Mouse (Mus musculus) small intestine, adult 2 months (tissue): ENCODE results near the gene Fam216b. TPM values are rescaled to one million over a fixed set of nuclear protein-coding genes. Genes with fewer than 3 reads are reported as not detected.

Source experiments
- H3K27ac ChIP-seq: fragments of 200-500 bp; 2 replicates; pipeline ENCODE4 v1.5.1; 2012; ENCODE audit warnings: low read depth, low read length, control low read depth, inconsistent platforms; ENCODE audit not compliant: insufficient read depth
- H3K27me3 ChIP-seq: fragments of 200-500 bp; 2 replicates; pipeline ENCODE4 v1.6.1; 2012; ENCODE audit warnings: mild to moderate bottlenecking, moderate library complexity, low read length, inconsistent platforms; ENCODE audit not compliant: control insufficient read depth, insufficient read depth
- H3K36me3 ChIP-seq: fragments of 200-500 bp; 2 replicates; pipeline ENCODE4 v1.6.1; 2012; ENCODE audit warnings: mild to moderate bottlenecking, low read length, control low read depth, inconsistent platforms; ENCODE audit not compliant: control insufficient read depth, insufficient read depth
- H3K4me1 ChIP-seq: fragments of 200-500 bp; 2 replicates; pipeline ENCODE4 v1.6.1; 2012; ENCODE audit warnings: low read length, inconsistent platforms, mixed read lengths; ENCODE audit not compliant: control insufficient read depth, insufficient read depth, insufficient read length
- H3K4me3 ChIP-seq: fragments of 200-500 bp; 2 replicates; pipeline ENCODE4 v1.5.1; 2012; ENCODE audit warnings: low read depth, mild to moderate bottlenecking, control low read depth, inconsistent platforms, low read length, moderate library complexity
- CTCF ChIP-seq: fragments of 200-500 bp; IDR thresholded peaks from 2 replicates; pipeline ENCODE4 v1.5.1; 2012; ENCODE audit warnings: low read depth, mild to moderate bottlenecking, control low read depth, inconsistent platforms, low read length, moderate library complexity, mixed read lengths; ENCODE audit not compliant: insufficient replicate concordance, insufficient read length; ENCODE audit errors: extremely low read depth
- POLR2A ChIP-seq: fragments of 200-500 bp; IDR thresholded peaks from 2 replicates; pipeline ENCODE4 v1.6.1; 2012; ENCODE audit warnings: low read depth, mild to moderate bottlenecking, control low read depth, inconsistent platforms, low read length, moderate library complexity
- WGBS: fragments of 180-500 bp; shearing (Covaris S2); methylation state at CpG from one replicate; pipeline ENCODE4 v1.1.7; 2018; 5-methylcytosine and 5-hydroxymethylcytosine counted together
- polyA plus RNA-seq: library from polyadenylated mRNA; depleted of rRNA; stranded (reverse); fragments of >200 nt; gene quantifications from 2 replicates; pipeline ENCODE4 v1.2.3, GENCODE M21; 2012

The Fam216b gene
- polyA plus RNA-seq, 1 experiment = not detected

GRCm38 (mm10) chr14:78065938-78066710 is 22.7 kb downstream of the Fam216b start:
- TF ChIP-seq CTCF (no peak), POLR2A (no peak)
- H3K27me3 ChIP-seq = no peaks in the 10 kb centered on the region
- H3K36me3 ChIP-seq = no peaks in the 10 kb centered on the region
- no peaks in the 10 kb centered on the region for H3K4me1 ChIP-seq
- H3K27ac ChIP-seq = no peak overlapping the region
- H3K4me3 ChIP-seq = no peak overlapping the region
- 77% methylated on average over 9 of the region's 9 CpGs for WGBS

- Histone ChIP-seq H3K4me3 (no peak overlapping the region), H3K27ac (no peak overlapping the region), H3K36me3 (no peaks in the 10 kb centered on the region), H3K27me3 (no peaks in the 10 kb centered on the region), H3K4me1 (no peaks in the 10 kb centered on the region)
- WGBS = 86% methylated on average over 11 of the region's 11 CpGs
- TF ChIP-seq CTCF (no peak), POLR2A (no peak)
Measured at GRCm38 (mm10) chr14:78062484-78062883, 26.3 kb downstream of the Fam216b start.

- Histone ChIP-seq H3K27me3 (no peaks in the 10 kb centered on the region), H3K27ac (no peak overlapping the region), H3K4me1 (no peaks in the 10 kb centered on the region), H3K4me3 (no peak overlapping the region), H3K36me3 (no peaks in the 10 kb centered on the region)
- WGBS = 76% methylated on average over 6 of the region's 6 CpGs
- TF ChIP-seq CTCF = no peak
- TF ChIP-seq POLR2A = no peak
Measured at GRCm38 (mm10) chr14:78060609-78060951, 28.2 kb downstream of the Fam216b start.

DNA sequence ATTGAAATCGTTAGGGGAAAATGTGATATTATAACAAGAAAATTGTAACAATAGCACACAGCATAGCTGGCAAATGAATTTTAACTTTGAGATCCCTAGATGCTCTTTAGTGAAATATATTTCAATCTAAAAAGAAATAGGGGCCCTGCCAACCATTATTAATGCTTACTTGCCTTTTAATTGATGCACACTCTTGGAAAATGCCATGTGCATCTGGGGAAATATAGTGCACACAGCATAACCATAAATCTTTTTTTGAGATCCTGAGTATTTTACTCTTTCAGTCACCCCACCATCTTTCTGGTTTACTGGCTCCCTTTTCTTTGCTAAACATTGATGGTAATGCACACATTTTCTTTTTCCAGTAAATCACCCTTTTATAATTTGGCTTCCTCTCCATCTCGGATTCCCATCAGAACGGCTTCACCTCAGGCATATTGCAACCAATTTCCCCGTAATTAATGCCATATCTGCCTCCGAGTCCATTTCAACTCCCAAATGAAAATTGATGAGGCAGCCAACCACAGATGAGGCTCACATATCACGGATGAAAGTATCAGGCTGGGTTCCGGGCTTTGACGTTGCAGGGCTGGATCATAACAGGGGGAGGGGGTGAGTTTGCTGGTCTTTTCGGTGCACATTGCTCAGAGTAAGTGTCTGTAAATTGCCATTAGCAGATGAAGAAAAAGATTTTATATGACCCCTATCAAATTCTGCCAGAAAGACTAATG is 28.8 kb downstream of the Fam216b start:
- Histone ChIP-seq H3K27ac (no peak overlapping the region), H3K4me1 (no peaks in the 10 kb centered on the region), H3K4me3 (no peak overlapping the region), H3K27me3 (no peaks in the 10 kb centered on the region), H3K36me3 (no peaks in the 10 kb centered on the region)
- WGBS = 83% methylated on average over 9 of the region's 9 CpGs
- TF ChIP-seq POLR2A (no peak), CTCF (no peak)

- no peak overlapping the region for H3K4me3 ChIP-seq
- TF ChIP-seq CTCF = no peak
- no peak for TF ChIP-seq POLR2A
- H3K4me1 ChIP-seq = no peaks in the 10 kb centered on the region
- no peaks in the 10 kb centered on the region for H3K36me3 ChIP-seq
- H3K27ac ChIP-seq = no peak overlapping the region
- no peaks in the 10 kb centered on the region for H3K27me3 ChIP-seq
- 74% methylated on average over 7 of the region's 7 CpGs for WGBS
Measured at GRCm38 (mm10) chr14:78057362-78057761, 31.4 kb downstream of the Fam216b start.

DNA sequence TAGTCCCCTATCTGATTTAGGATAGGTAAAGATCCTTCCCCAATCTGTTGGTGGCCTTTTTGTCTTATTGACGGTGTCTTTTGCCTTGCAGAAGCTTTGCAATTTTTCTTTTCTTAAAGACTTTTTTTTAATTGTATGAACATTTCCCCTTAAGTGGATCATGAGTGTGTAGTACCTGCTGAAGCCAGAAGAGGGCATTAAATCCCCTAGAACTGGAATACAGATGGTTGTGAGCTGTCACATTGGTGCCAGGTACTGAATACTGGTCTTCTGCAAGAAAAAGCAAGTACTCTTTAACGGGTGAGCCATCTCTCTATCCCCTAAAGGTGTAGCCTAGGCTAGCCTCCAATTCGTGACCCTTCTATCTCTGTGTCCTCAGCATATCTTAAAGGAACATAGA is 32.4 kb downstream of the Fam216b start:
- no peaks in the 10 kb centered on the region for H3K27me3 ChIP-seq
- no peak overlapping the region for H3K27ac ChIP-seq
- 76% methylated on average over 3 of the region's 3 CpGs for WGBS
- no peaks in the 10 kb centered on the region for H3K36me3 ChIP-seq
- H3K4me3 ChIP-seq = no peak overlapping the region
- no peak for TF ChIP-seq POLR2A
- TF ChIP-seq CTCF = no peak
- no peaks in the 10 kb centered on the region for H3K4me1 ChIP-seq

GRCm38 (mm10) chr14:78048674-78049073 is 40.1 kb downstream of the Fam216b start:
- WGBS = 71% methylated on average over 4 of the region's 4 CpGs
- Histone ChIP-seq H3K36me3 (no peaks in the 10 kb centered on the region), H3K4me1 (no peaks in the 10 kb centered on the region), H3K4me3 (no peak overlapping the region), H3K27me3 (no peaks in the 10 kb centered on the region), H3K27ac (no peak overlapping the region)
- TF ChIP-seq POLR2A (no peak), CTCF (no peak)
